Mouse (Mus musculus) induced T-regulatory cell, adult 2 months (primary cell): ENCODE results near the gene 1700123O20Rik.
A peak's percentile ranks its signal among the peaks of the same experiment; 100 is the strongest.

Source experiments
- DNase-seq: peaks from one replicate; pipeline ENCODE4 v3.0.0-alpha.2; 2012; ENCODE audit warnings: low read depth

1700123O20Rik gene

DNA sequence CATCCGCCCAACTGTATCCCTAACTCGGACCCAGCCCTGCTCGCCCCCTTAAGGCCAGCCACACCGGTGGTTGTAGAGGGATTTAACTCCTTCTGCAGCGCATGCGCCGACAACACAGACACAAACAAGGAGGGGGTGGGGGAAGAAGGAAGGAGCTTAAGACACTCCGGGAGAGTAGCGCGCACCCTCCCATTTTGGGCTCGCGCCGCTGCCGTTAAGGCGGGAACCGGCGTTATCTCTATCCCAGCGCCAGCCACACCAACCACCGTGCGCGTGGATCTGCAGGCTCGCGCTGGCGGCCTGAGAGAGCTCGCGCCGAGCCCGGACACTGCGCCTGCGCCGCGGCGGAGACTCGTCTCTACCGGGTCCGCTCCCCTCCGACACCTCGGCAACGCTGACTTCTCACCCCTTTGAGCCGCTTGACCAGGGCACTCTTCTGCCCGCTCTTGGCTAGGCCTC lies at the start of gene 1700123O20Rik:
TSS of gene 1700123O20Rik (plus strand) at position 154 of the 459 bp plus-strand sequence.
- peak; percentile 92 for DNase-seq

DNA sequence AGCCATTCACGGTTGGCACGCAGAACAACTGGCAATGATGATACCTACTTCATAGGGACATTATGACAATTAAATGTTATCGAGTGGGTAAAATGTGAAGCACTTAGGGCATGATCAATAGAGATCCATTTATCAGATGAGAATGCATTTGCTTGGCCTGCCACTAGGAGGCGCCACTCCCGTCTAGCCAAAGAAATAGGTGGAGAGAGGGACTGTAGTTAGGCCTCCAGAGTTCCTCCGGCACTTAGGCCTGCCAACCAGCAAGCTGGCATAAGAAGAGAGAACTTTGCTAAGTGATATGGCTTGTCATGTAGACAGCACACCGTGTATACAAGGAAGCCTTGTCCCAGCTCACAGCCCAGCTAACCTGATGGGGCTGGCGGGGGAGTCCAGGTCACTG lies 49.1 kb upstream of the 1700123O20Rik start:
- peak; percentile 78 for DNase-seq

DNA sequence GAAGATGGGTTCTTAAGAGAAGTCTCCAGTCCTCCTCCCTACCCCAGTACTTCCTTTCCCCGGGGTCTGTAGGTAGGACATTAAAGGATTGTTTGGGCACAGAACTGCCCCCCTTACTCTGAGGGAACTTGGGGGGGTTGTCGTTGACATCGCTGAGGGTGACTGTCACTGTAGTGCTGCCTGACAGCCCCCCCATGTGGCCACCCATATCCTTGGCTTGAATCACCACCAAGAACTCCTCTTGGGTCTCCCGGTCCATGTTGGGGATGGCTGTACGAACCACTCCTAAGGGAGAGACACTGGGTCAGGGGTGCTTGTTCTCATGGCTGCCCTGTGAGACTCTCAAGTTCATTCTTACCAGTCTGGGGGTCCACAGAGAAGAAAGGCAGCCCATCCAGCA lies 47.8 kb upstream of the 1700123O20Rik start:
- no peak for DNase-seq

DNA sequence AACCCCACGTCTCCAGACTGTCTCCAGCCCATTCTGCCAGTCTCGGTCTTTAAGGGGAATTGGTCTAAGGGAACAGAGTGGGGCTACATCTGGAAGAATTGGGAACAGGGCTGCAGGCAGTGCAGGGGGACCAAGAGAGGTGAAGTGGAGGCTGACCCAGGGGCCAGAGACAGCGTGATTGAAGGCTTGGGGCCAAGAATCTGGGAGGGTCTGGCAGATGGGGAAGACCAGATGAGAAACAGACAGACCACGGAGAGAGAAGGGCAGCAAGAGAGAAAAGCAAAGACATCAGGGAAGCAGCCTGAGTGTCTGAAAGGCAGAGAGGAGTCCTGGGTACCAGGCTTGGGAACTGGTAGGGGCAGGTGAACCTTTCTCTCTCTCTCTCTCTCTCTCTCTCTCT lies 45.9 kb upstream of the 1700123O20Rik start:
- DNase-seq = peak; percentile 24

DNA sequence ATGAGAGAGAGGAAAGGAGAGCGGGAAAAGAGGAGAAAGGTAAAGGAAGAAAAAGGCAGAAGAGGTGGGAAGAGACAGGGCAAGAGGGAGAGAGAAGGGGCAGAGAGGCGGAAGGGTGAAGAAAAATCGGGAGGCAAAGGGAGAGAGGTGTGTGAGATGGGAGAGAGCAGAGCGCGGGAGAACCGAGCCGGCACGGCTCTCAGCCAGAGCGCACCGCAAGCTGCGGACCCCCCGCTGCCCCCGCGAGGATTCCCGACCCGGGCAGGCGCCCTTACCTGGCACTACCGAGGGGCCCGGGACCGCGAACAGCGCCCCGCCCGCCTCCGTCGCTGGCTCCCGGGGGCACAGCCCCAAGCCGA lies 45.1 kb upstream of the 1700123O20Rik start, which contains the start of gene Gm17606:
TSS of gene Gm17606 (plus strand) at position 7 of the 359 bp plus-strand sequence.
- no peak for DNase-seq

DNA sequence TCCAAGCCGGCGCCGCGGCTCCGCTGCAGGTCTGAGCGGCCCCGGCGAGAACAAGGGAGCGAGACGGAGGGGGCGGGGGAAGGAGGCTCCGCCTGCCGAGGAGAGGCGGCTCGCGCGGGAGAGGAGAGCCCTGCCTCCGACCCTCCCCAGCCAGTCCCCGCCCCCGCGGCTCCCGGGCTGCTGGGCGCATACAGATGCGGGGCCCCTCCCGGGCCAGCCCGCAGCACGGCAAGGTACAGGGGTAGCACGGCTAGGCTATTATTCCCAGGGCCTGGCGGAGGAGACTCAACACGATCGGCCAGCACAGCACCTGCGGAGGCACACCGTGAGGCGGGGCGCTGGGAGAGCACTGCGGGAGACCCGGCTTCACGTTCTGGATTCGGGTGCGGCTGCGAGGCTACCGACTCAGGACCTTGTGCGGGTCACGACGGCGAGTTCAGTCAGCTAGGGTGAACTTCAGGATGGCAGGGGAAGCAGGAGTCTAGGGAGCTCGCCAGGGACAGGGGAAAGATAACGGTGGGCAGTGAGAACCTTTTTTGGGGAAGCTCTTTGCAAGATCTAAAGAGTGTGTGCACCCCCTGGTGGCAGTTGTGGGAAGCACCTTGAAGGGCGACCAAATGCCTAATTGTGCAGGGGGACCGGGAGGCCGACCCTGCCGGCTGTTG lies 44.6 kb upstream of the 1700123O20Rik start, which contains the start of gene Cdh24:
TSS of gene Cdh24 (minus strand) at position 60 of the 665 bp plus-strand sequence.
- peak; percentile 94 for DNase-seq

DNA sequence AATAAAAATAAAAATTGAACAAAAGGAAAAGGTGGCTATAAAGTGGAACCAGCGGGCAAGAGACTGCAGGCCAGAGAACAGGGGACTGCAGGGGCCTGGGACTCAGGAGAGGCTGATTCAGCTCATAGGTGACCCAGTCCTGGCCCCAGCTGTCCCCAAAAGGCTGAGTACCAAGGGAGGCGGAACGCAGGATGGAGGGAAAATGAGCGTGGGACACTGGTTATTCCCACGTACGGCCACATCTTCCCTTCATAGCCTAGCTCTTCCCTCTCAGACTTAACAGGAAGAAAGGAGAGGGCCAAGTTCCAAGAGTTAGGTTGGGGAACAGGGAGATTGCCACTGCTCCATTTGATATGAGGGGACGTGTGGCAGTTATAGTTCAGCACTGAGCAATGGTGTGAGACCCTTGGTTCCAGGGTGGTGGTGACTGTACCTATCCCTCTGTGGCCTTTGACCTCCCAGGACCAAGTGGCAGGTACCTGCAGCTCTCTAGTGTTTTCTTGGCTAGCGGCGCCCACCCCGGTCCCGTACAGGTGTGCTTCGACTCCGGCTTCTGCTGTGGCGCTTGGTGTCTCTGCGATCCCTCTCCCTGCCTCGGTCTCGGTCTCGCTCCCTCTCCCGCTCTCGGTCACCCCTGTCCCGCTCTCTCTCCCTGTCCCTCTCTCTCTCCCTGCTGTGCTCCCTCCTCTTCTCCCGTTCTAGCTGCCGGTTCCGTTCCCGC lies 43.6 kb upstream of the 1700123O20Rik start:
- peak; percentile 30 for DNase-seq

DNA sequence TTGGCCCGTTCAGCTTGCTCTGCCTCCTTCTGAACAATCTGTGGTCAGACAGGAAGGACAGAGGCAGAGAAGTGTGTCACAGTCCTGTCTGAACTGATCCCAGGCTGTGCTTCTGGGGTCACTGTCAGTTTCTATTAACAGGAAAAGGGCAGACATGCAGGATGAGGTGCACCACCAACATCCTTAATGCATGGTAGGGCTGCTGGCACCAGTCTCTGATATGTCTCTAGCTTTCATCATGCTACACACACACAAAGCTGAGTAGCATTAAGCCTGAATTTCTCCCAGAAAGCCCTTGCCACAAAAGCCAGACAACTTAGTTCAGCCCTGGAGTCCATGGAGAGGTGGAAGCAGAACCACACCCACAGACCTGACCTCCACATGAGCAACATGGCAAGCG lies 43.0 kb upstream of the 1700123O20Rik start:
- DNase-seq = no peak

DNA sequence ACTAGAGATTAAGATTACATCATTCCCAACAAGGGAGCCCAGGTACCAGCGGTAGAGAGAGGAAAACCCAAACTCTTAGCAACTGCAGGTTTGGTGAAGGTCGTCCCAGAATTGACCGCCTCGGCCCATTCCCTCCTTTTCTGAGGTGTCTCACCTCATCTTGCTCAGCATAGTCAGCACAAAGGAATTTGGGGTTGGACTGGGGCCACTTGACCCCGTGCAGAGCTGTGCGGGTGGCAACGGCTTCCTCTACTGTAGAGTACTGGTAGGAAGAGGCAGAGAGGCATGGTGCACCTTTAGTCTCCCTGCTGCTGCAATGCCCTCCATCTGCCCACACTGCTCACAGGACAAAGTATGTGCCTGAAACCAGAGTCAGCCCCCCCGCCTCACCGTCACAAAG lies 41.7 kb upstream of the 1700123O20Rik start:
- DNase-seq = no peak

DNA sequence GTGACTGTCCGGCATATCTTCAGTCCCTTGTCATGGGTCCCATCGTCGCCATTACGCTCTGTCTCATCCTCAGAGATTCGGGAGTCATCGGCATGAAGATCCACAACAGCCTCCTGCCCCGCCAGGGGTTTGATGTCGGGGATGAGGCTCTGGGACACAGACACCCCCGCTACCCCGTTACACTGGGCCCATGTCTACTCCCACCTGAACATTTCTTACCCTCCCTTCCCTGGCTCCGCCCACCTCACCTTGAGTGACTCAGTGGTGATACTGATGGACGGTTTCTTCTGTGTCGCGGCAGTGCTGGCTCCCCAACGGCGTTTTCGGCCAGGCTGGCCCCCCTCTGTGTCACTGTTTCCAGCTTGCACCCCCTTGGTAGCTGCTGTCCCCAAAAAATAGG lies 39.6 kb upstream of the 1700123O20Rik start:
- DNase-seq = no peak

DNA sequence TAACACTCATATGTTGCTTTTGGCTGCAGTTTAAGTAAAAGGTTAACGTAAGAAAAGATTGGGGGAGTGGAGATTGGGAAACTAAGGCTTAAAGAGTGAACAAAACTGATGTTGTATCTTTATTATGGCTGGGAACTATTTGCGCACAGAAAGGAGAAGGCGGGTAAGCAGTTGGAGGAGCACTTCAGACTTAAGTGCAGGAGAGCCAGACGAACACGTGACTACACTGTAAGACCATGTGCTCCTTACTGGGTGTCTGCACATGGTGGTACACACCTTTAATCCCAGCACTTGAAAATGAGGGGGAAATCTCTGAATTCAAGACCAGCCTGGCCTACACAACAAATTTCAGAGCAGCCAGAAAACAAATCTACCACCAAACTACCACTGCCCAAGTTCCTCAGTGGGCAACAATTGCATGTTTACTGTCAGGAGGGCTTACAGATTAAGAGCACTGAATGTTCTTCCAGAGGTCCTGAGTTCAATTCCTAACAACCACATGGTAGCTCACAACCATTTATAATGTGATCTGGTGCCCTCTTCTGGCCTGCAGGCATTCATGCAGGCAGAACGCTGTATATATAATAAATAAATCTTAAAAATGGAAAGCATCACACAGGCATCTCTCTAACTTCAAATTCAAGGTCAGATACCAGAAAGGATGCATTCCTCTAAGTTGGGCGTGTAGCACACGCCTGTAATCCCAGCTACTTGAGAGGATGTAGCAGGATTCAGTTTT lies 38.9 kb upstream of the 1700123O20Rik start:
- peak; percentile 39 for DNase-seq

DNA sequence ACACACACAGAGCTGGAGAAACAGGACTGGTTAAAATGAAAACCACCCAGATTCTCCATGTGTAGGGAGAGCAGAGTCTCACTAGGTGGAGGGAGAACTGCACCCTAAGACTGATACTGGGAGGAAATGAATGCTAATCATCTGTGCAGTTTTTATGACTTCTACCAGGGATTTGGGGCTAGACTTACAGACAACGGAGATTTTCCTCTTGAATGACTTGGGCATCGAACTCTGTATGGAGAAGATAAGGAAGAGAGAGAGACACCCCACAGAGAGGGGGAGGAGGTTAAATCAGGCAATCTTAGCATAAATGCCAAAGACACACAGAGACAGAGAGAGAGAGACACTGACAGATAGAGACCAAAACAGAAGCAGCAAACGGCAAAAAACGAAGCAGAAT lies 38.1 kb upstream of the 1700123O20Rik start:
- no peak for DNase-seq

DNA sequence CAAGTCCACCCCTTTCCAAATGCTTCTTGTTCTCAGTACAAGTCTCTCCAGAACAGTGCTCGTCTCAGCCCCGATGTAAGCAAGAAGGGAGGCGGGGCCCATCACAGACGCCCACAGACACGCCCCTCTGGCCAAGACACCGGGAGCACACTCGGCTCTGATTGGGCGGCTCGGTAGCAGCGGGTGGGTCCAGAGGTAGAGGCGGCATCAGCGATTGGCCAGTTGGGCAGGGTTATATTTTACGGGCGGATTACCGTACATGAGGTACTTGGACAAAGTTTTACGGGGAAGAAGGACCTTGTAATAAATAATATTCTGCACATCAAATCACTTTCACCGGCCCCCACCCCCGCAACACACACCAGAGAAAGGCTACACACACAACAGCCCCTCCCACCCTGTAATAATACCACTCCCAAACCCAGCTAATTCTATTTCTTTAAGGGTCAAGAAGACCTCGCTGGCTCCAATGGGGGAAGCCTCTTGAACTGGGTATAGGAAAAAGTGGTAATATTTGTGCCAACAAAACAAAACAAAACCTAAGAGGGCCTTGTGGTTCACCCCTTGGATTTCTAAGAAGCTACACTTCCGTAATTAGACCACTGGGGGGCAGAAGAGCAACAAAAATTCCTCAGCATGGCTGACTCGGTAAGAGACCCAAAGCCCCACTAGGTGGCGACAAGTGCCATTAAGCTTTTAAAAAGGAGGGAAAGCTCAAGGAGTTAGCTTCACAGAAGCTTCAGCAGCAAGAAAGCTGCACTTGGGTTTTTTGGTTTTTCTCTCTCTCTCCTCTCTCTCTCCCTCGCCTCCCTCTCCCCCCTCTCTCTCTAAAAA lies 35.2 kb upstream of the 1700123O20Rik start:
- DNase-seq = peak; percentile 97

DNA sequence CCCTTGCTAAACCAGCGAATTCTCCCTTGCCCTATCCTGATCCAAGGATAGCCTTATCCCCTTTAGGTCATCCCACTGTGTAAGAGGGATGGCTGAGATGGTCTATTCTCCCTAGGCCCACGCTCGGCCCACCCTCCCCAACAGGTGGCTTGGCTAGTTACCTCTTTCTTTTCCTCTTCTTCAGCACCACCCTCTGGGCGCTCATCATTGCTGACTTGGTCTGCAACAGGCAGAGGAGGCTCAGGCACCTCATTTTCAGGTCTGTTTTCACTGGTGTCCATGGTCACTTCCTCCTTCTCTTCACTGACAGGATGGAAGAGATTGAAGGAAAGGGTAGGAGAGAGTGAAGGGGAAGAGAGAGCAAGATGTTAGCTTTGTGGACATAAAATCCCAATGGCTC lies 34.5 kb upstream of the 1700123O20Rik start:
- no peak for DNase-seq

DNA sequence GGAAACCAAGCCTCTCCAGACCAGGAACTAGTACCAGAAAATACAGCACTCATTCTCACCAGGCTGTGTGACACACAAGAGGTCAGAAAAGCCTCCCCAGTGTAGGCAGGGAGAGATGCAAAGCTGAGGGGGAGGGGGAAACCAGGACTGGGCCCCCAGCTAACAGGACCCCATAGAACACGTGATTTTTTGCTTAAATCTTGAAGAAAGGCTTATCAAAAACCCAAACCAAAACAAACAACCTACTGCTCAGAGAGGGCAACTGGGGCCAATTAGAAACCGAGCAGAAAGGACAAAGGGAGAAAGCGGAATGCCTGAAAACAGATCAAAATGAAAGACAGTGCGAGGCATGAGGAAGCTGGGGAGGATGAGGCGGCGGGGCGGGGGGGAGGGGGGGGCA lies 33.2 kb upstream of the 1700123O20Rik start:
- DNase-seq = peak; percentile 40

DNA sequence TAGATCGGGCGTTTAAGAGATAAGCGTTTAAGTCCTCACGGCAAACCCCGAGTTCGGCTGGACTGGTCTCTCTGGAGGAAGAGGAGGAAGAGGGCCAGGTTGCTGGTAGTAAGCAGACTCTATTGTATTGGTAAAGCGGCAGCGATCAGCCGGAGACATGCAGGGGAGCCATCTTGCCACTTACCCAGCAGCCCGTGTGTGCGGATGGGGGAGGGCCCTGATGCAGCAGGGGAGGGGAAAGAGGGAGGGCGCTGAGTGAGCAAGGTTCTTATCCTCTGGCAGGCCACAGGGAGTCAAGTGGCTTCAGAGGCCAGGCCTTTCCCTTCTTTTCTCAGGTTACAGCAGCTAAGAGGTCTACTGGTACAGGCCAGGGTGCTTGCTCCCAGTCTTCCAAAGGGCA lies 32.5 kb upstream of the 1700123O20Rik start:
- peak; percentile 87 for DNase-seq

DNA sequence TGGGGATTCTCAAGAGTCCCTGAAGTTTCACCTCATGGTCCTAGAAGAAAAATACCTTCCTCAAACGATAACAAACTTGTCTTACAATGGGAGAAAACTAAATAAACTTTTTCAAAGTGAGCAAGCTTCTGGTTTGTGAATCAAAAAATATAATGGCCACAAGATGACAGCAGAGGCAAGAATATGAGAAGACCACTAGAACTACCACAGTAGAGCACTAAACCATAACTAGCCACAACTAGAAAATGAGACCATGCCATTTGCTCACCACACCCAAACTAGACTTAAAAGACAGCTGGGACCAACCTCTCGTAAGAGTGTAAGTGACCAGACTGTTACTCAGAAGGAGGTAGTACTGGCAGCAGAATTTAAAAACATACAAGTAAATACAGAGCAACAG lies 26.0 kb upstream of the 1700123O20Rik start:
- no peak for DNase-seq

DNA sequence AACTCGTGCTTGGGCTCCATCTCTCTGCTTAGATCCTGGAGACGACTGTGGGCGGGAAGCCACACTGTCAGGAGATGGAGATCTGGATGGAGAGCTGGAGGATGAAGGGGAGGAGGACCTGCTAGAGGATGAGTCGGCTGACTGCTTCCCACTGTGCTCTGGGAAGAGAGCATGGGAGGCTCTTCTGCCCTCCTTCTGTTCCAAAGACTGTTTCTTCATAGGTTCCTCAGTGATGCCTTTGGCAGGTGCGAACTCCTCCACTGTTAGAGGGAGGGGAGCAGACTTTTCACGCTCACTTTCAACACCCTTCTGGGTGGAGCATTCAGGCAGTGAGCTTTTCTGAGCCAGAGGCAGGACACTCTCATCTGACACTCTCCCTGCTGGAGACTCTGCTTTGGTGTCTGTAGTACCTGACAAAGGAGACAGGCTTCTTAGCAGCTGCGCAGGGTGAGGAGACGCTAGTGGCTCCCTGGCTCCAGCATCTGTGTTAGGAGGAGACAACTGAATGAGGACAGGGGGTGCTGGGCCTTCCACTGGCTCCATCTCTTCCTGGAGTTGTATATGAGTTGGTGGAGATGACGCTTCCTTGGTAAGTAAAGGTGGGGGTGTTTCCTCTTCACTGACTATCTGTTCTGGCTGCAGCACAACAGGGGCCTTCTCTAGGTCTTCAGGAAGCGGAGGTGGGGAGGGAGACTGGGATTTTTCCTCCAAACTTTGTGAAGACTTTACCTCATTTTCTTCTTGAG lies 21.4 kb upstream of the 1700123O20Rik start:
- DNase-seq = no peak

DNA sequence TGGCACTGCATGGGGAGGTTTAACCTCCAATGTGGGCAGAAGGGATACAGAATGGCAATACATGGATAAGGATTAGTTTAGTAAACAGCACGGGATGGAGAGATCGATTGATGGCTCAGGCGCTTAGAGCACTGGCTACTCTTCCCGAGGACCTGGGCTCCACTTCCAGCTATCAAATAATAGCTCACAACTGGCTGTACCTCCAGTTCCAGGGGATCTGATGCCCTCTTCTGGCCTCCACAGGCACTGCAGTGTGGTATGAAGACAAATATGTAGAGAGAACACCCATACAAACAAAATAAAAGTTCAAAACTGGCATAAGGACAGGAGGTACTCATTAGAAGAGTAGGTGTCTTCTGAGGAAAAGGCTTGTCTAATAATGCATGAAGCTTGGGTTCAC lies 16.6 kb upstream of the 1700123O20Rik start:
- DNase-seq = peak; percentile 69

DNA sequence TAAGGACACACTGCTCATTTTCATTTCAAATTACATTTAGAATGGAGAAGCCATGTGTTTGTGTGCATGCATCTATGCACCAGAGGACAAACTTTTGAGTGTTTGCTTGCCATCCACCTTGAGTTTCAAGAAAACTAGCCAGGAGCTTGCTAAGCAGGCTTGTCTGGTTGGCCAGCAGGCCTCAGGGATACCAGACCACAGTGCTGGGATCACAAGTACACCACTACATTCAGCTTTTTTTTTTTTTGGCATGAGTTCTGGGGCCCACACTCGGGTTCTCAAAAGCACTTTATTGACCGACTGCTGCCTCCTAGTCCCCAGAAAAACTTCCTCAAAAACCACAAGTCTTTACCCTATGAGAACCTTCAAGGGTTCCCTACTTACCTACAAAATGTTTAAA lies 11.7 kb upstream of the 1700123O20Rik start:
- no peak for DNase-seq

DNA sequence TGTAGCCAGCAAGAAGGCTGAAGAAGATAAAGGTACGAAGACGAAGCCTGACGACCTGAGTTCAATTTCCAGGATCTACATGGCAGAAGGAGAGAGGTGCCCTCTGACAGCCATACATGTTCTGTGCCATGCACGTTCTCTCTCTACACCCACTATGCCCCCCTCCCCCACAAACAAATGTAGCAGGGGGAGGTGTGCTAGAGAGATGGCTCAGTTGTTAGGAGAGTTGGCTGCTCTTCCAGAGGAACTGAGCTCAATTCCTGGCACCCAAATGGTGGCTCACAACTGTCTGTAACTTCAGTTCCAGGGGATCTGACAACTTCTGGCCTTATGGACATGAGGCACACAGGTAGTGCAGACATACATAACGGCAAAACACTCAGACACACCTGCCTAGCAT lies 9.7 kb upstream of the 1700123O20Rik start:
- DNase-seq = no peak
